Mouse (Mus musculus): ENCODE measurements at regions not wholly inside any gene's neighbourhood (a gene's known extent, or its start where the extent isn't known, plus 50 kb on each side); places are given as distances from the start of the nearest gene placed in this dataset.
A peak's percentile ranks its signal among the peaks of the same experiment; 100 is the strongest.

GRCm38 (mm10) chr12:25219546-25219945, 122.6 kb upstream of the Id2 start:
- no peak for ATAC-seq

- peak; percentile 69 for ATAC-seq
These were observed 120.0 kb upstream of the Id2 start for GRCm38 (mm10) chr12:25216792-25217516.

DNA sequence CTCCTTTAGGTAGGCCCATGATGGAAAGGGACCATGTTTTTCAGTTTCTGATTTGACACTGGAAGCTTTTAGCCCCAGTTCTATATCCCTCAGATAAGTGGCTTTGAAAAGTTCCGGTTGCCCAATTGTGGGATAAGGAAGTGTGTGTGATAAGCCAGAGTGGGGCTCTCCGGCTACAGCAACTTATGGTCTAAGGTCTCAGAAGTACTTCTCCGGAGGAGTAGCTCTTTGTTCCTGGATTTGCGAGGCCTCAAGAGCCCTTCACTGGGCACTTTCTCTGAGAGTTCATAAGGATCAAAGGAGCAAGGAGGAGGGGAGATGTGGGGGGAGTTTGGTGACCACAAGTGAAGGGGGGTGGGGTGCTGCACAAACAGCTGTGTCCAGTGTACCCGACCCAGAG, 118.3 kb upstream of the Id2 start:
- ATAC-seq = no peak

DNA sequence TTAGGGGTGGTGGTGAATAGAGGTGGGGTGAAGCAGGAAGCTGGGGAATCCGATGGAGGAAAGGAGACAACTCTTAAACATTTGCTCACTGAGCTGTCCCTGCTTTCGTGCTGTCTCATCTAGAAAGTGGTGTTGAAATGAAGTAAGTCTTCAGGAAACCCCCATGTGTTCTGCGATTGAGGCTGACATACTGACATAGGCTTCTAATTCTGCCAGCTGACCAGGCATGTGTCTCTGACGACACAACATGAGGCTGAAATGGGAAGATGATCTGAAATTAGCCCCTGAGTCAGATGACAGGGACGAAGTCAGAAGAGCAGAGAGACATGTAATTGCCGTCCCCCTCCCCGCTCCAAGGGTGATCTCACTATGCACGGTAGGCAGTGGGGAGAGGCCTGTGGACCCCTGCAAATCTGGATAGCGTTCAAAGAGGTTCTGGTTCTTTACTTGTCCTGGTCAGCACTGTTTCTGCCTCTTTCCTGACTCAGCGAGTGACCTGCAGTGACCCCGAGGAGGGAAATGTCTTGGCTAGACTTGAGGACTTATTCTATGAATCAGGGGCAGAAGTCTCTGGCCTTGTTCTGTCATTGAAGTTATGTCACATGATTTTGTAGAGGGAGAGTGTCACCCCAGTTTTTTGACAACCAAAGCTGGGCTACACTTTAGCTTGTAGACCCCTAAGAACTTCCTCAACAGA, 117.0 kb upstream of the Id2 start:
- ATAC-seq = peak; percentile 40

DNA sequence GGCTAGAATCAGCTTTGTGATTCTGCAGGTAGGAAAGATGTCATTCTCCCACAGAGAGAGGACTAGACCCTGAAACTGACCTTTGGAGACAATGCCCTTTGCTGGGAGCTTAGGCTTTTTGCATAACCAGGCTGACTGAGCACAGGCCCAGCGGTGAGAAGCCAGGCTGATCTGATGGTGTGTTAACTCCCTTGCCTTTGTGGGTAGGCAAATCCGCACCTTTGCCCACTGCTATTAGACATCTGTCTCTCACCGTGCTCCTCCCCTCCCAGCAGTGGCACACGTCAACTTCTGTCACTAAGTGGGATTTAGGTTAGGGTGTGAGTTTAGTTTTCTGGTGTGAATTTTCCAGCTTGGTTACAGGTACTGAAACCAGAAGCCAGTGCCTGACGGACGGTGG, 114.4 kb upstream of the Id2 start:
- ATAC-seq = no peak

DNA sequence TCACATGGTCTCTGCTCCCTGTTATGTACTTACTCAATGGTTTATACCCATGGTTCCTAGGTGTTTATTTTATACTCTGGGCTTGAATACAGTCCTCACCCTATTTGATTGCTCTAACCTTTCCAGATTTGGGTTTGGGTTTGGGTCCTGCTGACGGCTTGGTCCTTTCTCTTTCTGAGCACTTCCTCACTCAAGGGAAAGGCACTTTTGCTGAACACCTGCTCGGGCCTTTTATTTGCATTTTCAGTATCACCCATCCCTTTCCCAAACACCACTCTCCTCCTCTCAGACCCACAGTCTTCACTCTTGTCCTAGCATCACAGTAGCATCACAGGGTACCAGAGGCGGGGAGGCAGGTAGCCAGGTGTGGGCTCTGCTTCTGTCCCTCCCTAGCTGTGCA, 113.7 kb upstream of the Id2 start:
- no peak for ATAC-seq

- no peak for ATAC-seq
These were observed 112.4 kb upstream of the Id2 start for GRCm38 (mm10) chr12:25209333-25209728.

GRCm38 (mm10) chr12:25208670-25209332, 111.9 kb upstream of the Id2 start:
- peak; percentile 76 for ATAC-seq

DNA sequence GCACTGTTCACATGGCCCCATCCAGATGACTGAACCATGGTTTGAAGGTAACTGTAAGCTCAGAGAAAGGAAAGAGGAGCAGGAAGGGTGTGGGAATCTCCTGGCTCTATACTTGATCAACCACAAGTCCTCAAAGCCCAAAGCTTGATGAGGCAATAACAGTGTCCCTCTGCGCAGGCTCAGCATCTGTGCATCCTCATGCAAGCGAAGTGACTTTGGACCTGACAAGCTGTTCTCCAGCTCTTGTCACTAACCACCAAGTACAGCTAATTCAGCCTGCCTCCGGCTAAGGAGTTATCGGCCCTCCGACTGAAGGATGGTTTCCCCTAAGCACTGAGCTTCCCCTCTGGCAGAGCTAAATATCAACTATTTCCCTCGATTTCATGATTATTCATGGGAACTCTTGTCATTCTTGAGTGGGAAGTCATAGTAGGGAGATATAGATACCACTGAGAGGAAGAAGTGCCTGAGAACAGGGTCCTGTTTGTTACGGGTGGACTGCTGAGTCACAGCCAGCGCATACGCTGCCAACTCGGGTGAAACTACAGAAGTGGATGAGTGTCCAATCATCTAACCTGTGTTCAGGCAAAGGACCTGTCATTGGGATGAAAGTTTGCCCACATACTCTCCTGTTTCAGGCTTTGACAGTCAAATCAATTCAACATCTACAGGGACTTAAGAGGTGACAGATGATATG, 106.6 kb upstream of the Id2 start:
- no peak for ATAC-seq

- no peak for ATAC-seq
These were observed 103.2 kb upstream of the Id2 start for GRCm38 (mm10) chr12:25200161-25200560.

GRCm38 (mm10) chr12:25197757-25198156, 100.8 kb upstream of the Id2 start:
- no peak for ATAC-seq

GRCm38 (mm10) chr12:25196022-25196421, 99.1 kb upstream of the Id2 start:
- no peak for ATAC-seq

DNA sequence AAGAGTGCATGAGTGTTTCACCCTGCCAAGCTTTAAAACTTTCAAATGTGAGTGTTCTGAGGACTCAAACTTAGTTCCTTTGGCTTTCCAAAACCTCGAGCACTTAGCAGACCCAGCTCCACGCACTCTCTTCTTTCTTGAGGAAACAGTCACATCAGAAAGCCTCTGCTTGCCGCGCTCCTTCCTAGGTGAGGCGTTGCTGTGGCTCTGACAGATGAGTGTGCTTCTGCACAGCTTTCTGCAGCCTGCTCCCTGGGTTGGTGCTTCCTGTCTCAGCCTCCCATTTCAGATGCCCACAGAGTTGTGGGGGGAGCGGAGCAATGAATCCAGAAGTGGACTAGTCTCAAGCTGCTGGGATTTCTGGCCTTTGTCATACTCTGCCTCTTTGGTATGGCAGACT, 95.3 kb upstream of the Id2 start:
- ATAC-seq = no peak

- peak; percentile 44 for ATAC-seq
These were observed 93.4 kb upstream of the Id2 start for GRCm38 (mm10) chr12:25190360-25190759.

DNA sequence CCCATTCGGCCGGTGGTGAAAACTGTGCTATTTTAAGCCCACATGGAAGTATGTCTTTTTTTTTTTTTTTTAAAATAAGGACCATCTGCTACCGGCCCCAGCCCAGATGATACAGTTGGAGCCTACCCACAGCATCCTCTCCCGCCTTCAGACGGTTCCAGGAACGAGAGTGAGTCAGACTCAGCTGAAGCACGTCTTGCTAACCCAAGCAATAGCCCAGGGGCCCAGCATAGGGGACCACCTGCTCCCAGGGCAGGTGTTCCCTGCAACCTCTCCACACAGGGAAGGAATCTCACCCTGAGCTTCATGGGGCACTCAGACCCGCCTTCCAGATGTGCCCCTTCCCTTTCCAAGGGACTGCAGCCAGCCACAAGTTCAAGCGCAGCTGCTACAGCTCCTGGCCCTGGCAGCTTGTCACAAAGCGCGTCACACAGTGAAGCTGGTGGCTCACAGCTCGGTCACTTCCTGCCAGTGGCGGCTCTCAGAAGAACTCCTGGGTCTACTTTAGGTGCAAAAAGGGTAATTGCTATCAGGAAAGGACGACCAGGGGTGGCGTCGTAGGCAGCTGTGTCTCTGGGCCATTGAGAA, 92.3 kb upstream of the Id2 start:
- peak; percentile 80 for ATAC-seq

- no peak for ATAC-seq
These were observed 91.6 kb upstream of the Id2 start for GRCm38 (mm10) chr12:25188556-25188955.

DNA sequence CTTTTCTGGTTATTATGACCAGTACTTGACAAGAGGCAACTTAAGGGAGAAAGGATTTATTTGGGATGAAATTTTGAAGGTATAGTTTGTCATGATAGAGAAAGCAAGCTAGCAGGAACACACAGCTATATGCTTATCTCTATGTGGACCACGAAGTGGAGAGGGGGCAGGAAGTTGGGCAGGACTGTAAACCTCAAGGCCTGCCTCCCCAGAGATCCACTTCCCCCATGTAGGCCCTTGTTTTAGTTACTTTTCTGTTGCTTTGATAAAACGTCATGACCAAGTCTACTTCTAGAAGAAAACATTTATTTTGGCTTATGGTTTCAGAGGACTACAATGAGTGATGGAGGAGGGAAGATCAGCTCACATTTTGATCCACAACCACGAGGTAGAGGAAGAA, 90.3 kb upstream of the Id2 start:
- ATAC-seq = no peak

GRCm38 (mm10) chr12:25182680-25183079, 85.7 kb upstream of the Id2 start:
- no peak for ATAC-seq

DNA sequence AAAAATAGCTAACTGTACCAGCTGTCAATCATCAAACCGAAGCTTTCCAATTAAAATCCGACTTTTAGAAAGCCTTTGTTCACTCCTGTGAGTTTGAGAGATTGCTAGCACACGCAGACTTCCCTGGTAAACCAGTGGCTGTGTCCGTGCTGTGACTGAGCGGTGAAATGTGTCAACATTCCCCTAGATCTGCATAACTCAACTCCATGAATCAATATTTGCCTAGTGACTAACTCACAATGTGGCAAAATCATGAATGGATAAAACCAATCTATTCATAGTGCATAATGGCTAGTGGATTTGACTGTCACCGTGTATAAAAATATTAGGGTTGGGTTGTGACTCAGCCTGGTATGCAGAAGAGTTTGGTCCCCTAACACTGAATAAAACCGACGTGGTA, 84.4 kb upstream of the Id2 start:
- no peak for ATAC-seq

DNA sequence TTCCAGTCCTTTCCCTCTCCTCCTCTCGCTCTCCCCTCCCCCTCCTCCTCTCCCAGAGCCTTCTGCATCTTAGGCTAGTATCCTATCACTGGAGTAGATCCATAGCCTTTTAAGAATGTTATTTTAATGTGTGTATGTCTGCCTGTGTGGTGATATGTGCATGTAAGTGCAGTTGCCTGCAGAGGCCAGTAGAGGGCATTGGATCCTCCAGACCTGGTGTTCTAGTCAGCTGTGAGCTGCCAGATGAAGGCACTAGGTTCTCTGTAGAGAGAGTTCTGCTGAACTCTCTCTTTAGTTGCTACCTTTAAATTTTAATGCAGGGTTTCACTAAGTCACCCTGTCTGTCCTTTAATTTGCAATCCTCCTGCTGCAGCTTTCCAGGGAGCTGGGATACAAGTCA, 83.9 kb upstream of the Id2 start:
- ATAC-seq = no peak

- no peak for ATAC-seq
These were observed 83.3 kb upstream of the Id2 start for GRCm38 (mm10) chr12:25180289-25180688.

- ATAC-seq = no peak
These were observed 81.7 kb upstream of the Id2 start for GRCm38 (mm10) chr12:25178491-25179115.

GRCm38 (mm10) chr12:25177827-25178226, 80.9 kb upstream of the Id2 start:
- ATAC-seq = no peak

Data from CD4-positive, CD25-positive, alpha-beta regulatory T cell, adult 4 months (primary cell).